Mouse (Mus musculus) right cerebral cortex, postnatal 14 days (tissue): ENCODE measurements at regions not wholly inside any gene's neighbourhood (a gene's known extent, or its start where the extent isn't known, plus 50 kb on each side); places are given as distances from the start of the nearest gene placed in this dataset.

Source experiments
- DNase-seq: peaks from one replicate; pipeline ENCODE4 v3.0.0; 2022

- no peak for DNase-seq
Observed at GRCm38 (mm10) chr12:7382455-7382854, 595.0 kb upstream of the Apob start.

- DNase-seq: no peak
Observed at GRCm38 (mm10) chr12:7403800-7404199, 573.6 kb upstream of the Apob start.

- DNase-seq: no peak
Observed at GRCm38 (mm10) chr12:7411810-7412209, 565.6 kb upstream of the Apob start.

- DNase-seq: no peak
Observed at GRCm38 (mm10) chr12:7420276-7420675, 557.2 kb upstream of the Apob start.

- DNase-seq: no peak
Observed at GRCm38 (mm10) chr12:7421826-7422540, 555.5 kb upstream of the Apob start.

- no peak for DNase-seq
Observed at GRCm38 (mm10) chr12:7430981-7431380, 546.5 kb upstream of the Apob start.

- no peak for DNase-seq
Observed at GRCm38 (mm10) chr12:7445238-7445637, 532.2 kb upstream of the Apob start.

- no peak for DNase-seq
Observed at GRCm38 (mm10) chr12:7450506-7450905, 526.9 kb upstream of the Apob start.

- DNase-seq: no peak
Observed at GRCm38 (mm10) chr12:7457036-7457435, 520.4 kb upstream of the Apob start.

- DNase-seq: no peak
Observed at GRCm38 (mm10) chr12:7457544-7457943, 519.9 kb upstream of the Apob start.

GRCm38 (mm10) chr12:7464947-7465346 is 512.5 kb upstream of the Apob start:
- no peak for DNase-seq

- DNase-seq: no peak
Observed at GRCm38 (mm10) chr12:7512579-7513248, 464.7 kb upstream of the Apob start.

GRCm38 (mm10) chr12:7537389-7537788 is 440.1 kb upstream of the Apob start:
- DNase-seq: no peak

GRCm38 (mm10) chr12:7543281-7543981 is 434.0 kb upstream of the Apob start:
- DNase-seq: no peak

GRCm38 (mm10) chr12:7548759-7549158 is 428.7 kb upstream of the Apob start:
- no peak for DNase-seq

GRCm38 (mm10) chr12:7560245-7560644 is 417.2 kb upstream of the Apob start:
- DNase-seq: no peak

- no peak for DNase-seq
Observed at GRCm38 (mm10) chr12:7576081-7576480, 401.4 kb upstream of the Apob start.

- no peak for DNase-seq
Observed at GRCm38 (mm10) chr12:7587501-7587900, 389.9 kb upstream of the Apob start.

- DNase-seq: no peak
Observed at GRCm38 (mm10) chr12:7611272-7612092, 366.0 kb upstream of the Apob start.

GRCm38 (mm10) chr12:7636417-7637175 is 340.9 kb upstream of the Apob start:
- no peak for DNase-seq

- DNase-seq: no peak
Observed at GRCm38 (mm10) chr12:7637629-7638028, 339.8 kb upstream of the Apob start.

GRCm38 (mm10) chr12:7650851-7651250 is 326.6 kb upstream of the Apob start:
- DNase-seq: no peak
